Mouse (Mus musculus) fibroblast of lung, adult 2 months (primary cell): Measurements from ENCODE around the gene Kif18b.

ENCODE experiments used
- DNase-seq: peaks from one replicate; pipeline ENCODE4 v3.0.0-alpha.2; 2011; ENCODE audit warnings: low read depth

Kif18b gene

DNA sequence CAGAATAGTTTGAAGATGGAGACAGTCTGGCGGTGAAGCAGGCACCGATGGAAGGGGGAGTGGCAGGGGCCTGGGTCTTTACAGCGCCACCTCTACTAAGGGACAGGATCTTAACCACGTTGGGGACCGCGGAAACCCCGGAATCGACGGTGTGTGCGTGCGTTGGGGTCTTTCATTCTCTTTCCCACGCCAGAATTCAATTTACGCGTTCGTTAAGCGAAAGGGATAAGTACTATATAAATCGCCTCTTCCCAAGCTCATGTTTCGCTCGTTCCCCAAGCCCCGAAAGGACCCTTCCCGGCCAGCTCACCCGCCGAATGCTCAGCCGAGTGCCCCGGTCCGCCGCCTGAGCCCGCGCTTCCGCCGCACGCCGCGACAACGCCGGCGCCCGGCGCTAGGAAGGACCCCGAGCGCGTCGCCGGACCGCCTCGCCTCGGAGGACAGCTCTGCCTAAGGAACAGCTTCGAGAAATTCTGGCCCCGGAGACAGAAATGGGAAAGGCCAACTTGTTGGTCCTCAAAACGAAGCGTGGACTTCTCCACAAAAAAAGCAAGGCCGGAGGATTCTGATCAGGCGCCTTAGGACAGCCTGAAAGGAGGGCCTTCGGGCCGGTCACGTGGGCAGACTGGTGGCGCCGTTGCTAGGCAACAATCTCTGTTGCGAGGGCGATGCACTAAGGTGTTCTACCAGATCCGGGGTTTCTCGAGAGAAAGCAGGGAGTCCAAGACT, 44.2 kb downstream of the Kif18b start, which contains the start of the genes Eftud2 and Ccdc103:
TSS of gene Eftud2 (minus strand) at position 401 of the 729 bp plus-strand sequence.
TSS of gene Ccdc103 (plus strand) at position 620 of the 729 bp plus-strand sequence.
- DNase-seq, result peak; percentile 75

DNA sequence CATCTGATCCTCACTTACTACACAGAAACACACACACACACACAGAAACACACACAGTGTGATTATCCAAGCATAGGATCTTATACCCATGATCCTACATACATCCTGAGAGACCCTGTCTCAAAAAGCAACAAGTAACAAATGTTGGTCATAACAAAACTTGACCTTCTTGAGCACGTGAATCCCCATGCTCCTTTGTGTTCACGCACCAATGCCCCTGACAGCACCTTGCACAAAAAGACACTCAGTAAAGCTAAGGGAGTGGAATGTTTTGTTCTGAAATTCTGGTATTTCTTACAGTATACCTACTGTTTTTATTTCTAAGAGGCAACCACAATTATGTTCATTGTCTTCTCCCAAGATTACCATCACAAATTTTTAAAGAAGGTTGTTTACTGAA, 45.4 kb downstream of the Kif18b start:
- no peak for DNase-seq

DNA sequence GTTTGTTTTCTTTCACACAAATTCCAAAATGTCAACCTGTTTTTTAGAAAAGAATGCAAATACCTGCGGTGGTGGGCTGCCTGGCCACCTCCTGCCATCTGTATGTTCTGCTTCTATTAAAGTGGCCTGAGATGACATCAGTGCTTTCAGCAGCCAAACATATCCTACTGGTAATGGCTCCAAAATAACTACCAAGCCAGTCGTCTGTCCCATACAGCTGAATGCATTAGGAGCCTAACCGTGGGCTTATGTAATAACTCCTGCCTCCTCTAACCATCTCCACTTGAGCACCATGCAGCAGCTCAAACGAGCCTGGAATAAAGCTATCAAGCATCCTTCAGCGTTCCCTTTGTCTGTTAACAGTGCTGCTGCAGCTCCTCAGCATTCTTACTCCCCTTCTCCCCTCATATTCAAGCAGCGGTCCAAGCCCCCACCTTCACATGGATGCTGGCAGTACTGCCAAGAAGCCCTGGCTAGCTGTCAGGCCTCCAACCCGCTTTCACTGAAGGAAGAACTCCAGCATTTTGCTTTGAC, 50.1 kb downstream of the Kif18b start:
- no peak for DNase-seq

DNA sequence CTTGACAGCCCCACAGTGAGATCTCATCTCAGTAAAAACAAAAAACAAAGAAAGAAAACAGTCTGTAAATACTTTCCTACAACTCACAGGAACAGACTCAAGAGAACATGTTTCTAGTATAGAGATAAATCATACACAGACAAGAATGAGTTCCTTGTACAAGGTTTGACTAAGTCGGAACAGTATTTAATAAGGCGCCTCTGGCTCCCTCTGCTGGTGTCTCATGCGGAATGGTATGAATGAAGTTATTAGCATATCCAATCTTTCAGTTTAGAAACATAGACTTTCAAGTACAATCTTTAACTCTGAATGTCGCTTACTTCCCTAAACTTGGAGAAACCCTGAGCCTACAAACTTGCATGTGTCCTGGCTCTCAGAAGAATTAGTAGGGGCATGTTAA, 60.7 kb downstream of the Kif18b start:
- peak; percentile 54 for DNase-seq

DNA sequence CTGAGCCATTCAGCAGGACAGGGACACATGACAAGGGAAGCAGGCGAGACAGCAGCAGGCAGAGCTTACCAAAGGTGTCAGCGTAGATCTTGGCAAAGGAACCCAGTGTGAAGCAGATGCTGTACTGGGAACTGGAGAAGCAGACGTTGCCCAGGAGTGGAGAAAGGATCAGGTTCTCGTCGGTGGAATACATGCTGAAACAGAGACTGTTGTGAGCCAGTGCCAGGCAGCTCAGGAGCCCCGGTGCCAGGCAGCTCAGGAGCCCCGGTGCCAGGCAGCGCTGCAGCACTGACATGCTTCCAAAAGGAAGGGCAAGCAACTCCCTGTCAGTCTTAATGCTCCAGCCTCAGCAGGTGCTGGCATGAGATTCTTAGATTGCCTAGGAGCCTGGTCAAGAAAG, 65.0 kb downstream of the Kif18b start:
- no peak for DNase-seq

DNA sequence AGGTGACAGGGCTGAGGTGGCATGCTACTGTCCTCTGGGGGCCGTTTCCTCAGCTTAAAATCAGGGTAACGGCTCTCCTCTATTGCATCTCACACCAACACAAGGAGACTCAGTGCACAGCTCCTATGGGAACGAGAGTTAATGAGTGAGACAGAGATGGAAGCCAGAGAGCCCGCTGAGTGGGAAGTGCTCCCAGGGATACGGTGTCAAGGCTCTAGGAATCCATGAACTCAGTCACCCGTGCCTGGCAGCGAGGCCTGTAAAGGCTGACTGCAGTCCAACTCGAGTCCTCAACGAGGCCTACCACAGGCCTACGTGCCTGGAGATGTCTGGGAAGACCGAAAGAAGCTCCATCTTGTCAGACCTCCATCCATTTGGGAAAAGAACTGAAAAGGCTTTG, 66.0 kb downstream of the Kif18b start:
- no peak for DNase-seq

DNA sequence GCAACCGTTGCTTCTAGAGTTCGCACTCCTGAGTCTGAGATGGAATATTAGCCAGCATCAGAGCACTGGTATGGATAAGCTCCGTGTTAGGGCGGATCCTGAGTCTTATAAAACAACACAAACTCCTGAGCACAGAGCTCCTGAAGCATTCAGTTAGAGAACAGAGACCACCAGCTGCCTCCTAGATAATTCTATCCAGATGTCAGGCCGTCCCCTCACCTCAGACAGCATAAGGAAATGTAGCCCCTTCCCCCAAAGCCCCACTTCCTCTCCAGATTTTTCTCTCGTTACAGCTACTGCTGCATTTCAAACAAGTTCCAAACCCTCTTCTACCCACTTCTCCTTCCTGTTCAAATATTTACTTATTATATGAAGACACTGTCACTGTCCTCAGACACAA, 69.0 kb downstream of the Kif18b start:
- DNase-seq, result no peak
